Mouse (Mus musculus) retina, adult 2 months (tissue): ENCODE data around the gene Arhgap21.

Source experiments
- DNase-seq: peaks from one replicate; pipeline ENCODE4 v3.0.0-alpha.2; 2012; ENCODE audit warnings: low read depth, low spot score

The Arhgap21 gene

GRCm38 (mm10) chr2:20896446-20896845 lies 72.2 kb downstream of the Arhgap21 start:
- DNase-seq = no peak

DNA sequence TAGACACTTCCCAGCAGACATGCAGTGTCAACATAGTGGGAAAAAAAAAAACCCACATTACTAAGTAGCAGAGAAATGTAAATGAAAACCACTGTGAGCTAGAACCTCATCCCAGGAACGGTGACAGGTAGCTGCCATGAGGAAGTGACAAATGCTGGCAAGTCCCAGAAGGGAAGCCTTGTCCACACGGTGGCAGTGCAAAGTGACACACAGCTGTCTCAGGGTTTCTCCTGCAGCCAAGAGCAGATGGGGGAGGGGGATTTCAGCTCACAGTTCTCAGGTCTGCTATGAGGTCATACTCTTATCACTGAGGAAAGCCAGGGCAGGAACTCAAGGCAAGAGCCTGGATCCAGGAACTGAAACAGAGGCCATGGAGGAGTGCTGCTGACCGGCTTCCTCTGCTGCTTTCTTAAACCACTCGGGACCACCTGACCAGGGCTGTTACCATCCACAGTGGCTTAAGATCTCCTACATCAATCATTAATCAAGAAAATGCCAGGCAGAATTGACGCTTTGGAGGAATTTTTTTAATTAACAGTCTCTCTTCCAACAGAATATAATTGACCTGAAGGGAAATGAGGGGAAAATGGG lies 74.5 kb downstream of the Arhgap21 start:
- DNase-seq = no peak

DNA sequence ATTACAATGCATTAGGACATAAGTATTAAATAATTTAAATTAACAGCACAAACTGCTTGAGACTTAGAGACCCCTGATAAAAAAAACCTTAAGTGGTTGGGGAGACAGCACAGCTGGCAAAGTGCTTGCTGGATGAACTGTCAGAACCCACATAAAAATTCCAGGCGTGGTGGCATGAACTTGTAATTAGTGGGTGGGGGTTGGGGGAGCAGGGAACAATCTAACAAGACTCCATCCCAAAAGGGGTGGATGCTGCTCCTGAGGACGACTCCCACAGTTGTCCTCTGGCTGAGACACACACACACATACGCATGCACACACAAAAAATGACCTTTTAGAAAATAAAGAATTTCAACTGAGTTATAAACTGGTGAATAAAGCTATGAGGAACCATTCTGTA lies 79.9 kb downstream of the Arhgap21 start:
- no peak for DNase-seq

GRCm38 (mm10) chr2:20883288-20883687 lies 85.4 kb downstream of the Arhgap21 start:
- no peak for DNase-seq

- no peak for DNase-seq
Measured at GRCm38 (mm10) chr2:20879877-20880605, 88.6 kb downstream of the Arhgap21 start.

DNA sequence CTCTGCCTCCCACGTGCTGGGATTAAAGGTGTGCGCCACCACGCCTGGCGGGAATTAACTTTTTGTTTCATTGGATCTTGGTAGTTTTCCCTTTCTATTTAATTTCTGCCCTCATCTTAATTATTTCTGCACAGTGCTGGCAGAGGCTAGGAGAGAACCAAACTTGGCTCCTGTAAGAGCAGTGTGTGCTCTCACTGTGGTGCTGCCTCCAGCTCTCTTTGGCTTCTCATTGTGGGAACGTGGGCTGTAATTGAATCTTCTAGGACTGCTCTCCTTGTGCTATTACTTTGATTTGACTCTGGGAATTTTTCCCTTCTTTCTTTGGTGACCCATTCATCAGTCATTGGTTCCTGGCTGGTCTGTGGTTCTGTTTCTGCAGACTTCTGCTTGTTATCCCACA lies 94.1 kb downstream of the Arhgap21 start:
- DNase-seq = no peak

DNA sequence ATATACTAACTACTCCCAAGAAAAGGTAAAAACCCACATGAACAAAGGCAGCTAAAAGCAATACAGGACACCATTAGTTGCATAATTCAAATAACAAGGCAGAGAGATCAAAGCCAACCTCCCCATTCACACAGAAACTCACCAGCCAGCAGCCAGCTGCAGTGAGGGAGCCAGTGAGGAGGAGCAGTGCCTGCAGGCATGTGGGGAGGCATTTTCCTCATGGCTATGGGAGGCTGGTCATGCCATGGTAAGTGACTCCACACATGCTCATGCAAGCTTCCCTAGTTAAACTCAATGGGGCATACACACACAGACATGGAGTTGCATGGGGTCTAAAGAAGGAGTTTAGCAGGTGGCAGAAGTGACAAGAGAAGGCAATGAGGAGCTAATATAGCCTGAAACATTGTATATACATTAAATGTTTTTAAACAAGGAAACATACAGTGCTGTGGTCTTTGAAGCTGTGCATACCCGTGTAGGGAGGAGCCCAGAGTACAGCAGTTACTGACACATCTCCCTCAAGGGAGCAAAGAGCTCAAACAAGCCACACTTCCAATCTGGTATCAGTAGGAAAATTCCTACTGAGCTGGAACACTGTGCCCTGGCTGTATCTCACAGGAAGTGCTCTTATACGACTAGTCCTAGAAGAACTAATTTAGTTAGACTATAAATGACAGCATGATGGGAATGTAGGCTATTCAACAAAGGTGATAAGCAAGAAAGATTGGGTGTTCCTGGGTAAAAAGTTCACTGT lies 99.3 kb downstream of the Arhgap21 start:
- DNase-seq = no peak

- no peak for DNase-seq
Measured at GRCm38 (mm10) chr2:20868052-20868451, 100.6 kb downstream of the Arhgap21 start.

DNA sequence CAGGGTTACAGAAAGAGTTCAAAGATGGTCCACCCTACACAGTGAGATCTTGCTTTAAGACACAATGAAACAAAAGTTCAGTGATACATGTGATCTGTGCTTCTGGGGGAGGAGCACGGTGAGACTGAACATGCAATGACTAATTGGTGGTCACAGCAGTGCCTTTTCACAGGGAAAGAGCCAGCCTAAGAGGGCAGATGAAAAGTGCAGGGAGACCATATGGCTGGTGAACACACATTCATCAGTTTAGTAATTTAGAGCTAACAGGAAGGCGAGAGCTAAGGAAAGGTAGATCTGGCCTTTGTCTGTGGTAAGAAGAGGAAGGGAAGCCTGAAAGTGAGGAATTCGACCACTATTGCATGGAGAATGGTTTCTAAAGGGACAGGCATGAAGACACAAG lies 102.9 kb downstream of the Arhgap21 start:
- no peak for DNase-seq

GRCm38 (mm10) chr2:20864569-20864968 lies 104.1 kb downstream of the Arhgap21 start:
- no peak for DNase-seq

- no peak for DNase-seq
Measured at GRCm38 (mm10) chr2:20860756-20861155, 107.9 kb downstream of the Arhgap21 start.

DNA sequence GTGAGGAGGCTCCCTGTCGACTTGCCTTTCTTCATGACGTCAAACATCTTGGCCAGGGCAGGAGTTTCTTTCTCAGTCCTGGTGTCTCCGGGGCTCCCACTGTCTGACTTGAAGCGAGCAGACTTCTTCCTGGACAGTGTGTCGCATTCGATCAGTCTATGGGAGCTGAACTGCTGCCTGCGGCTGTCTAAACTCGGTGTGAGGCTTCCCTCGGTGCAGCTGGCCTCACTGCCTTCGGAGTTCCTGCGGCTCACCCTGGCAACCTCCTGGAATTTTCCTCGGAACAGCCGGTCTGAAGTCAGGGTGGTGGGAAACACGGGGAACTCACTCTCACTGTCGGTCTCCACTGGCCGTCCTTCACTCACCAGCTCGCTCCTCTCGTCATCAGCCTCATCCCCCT lies 119.3 kb downstream of the Arhgap21 start:
- no peak for DNase-seq

GRCm38 (mm10) chr2:20831608-20832406 lies 136.9 kb downstream of the Arhgap21 start:
- no peak for DNase-seq

DNA sequence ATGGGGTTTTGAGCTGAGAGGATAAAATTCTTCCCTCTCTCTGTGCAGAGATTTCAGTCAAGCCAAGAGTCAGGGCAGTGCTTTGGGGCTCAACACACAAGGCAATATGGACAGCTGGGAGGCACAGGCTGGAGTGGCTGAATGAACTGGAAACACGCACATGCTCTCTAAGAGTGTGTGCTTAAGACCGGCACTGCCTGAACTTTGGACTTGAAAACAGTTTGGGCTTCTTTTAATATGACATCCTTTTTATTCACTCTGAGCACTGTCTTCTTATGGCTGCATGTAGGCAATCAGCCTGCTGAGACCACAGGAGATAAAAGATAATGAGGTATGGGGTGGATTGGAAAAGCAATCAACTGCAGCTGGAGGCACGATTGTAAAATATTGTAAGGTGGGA lies 137.8 kb downstream of the Arhgap21 start:
- no peak for DNase-seq

DNA sequence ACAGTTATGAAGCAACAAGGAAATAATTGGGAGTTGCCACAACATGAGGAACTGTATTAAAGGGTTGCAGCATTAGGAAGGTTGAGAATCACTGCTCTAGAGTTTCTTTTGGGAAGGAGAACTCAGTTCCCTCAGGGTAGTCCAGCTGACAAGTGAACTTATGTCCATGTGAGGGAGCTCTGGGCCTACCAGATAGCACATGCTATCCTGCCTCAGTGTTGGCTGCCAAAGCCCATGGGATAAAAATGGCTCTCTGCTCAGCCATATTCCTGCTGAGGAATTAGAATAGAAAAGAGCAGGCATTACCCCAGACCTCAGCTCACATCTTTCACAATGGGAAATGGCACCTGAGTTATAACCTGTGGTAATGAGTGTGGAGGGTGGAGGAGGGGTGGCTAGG lies 142.4 kb downstream of the Arhgap21 start:
- no peak for DNase-seq

- DNase-seq = no peak
Measured at GRCm38 (mm10) chr2:20818226-20818625, 150.5 kb downstream of the Arhgap21 start.

DNA sequence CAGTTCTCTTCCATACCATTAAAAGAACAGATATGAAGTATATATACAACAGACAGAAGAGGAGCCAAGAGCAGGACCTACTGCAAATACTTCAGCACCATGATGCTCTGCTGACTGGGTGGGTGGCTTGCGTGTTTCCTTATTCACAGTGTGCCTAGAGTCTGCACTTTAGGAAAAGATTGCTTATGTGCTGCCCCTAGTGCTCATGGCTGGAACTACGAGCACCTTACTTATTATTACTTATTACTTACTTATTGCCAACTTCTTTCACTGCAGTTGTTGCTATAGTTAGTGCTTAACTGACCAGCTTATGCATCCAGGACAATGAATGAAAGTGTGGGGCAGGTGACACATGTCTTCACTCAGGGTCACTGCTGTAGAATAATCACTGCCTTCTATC lies 154.7 kb downstream of the Arhgap21 start:
- DNase-seq = no peak

DNA sequence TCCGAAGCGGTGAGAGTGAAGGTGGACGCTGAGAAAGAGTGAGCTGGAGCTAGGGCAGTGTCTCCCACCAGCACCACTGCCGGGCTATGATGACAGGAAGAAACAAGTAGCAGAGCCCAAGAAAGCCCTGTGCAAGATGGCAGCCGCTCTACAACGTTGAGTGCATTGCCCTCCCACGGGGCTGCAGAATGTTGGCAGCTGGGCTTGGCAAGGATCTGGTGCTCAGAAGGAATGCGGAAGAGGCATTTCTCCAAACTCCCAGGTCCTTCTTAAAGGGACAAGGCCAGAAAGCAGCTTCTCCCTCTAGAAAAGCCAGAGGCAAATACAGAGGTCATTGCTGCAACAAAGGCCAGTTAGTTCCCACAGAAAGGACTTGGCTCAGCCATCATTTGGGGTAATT lies 157.2 kb downstream of the Arhgap21 start:
- DNase-seq = no peak

GRCm38 (mm10) chr2:20801236-20801890 lies 167.3 kb downstream of the Arhgap21 start:
- no peak for DNase-seq
